8 mouse cellular contexts compared by ENCODE assay signal in the genomic region with DNA sequence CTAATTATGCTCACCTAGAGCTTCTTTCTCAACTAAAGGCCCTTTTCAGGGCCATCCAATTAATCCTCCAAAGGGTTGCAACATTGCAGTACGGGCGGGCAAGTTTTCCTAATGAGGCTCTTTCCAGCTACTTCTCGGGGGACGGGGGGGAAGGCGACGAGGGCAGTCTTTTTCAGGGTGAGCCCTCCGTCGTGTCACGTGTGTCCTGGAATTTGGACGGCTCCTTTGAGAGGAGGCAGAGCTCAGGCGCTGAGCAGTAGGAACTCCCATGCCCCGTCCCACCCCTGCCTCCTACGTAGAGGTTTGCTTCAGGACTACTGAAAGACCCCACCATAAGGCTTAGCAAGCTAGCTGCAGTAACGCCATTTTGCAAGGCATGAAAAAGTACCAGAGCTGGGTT. TPM values are rescaled to one million over a fixed set of nuclear protein-coding genes. Genes with fewer than 3 reads are reported as not detected.
DNase-seq lines count a peak whose midpoint lies in the region; ATAC-seq and TF ChIP-seq lines count a peak whose summit lies in the region.
"Not testable (repeated sequence)": the region's sequence is repeated elsewhere in the genome, so short reads cannot be mapped to it uniquely, and the experiment has no call there.
"Had no signal": no experiment of that assay in that cellular context is flagged by ENCODE, and none has a peak within 500 bp of the region (broad histone marks: within the 10 kb centered on the region; RNA-seq: fewer than 3 reads in every experiment).

No protein-coding gene starts in this region.

- not testable (repeated sequence) for TF ChIP-seq EP300 in heart, postnatal 0 days (IDR thresholded peaks at IDR 0.05; ENCODE audit: low read depth); liver, embryonic 14.5 days (IDR thresholded peaks at IDR 0.05; ENCODE audit: low read depth)

- H3K9me3 ChIP-seq in embryonic facial prominence, embryonic 10.5 days; forebrain, embryonic 14.5 days (replicated peaks; ENCODE audit: control insufficient read depth, low read length); heart, postnatal 0 days (replicated peaks; ENCODE audit: control insufficient read depth, low read length); kidney, embryonic 14.5 days (ENCODE audit: control insufficient read depth, low read length); liver, embryonic 14.5 days (ENCODE audit: control insufficient read depth, low read length); midbrain, embryonic 12.5 days: not testable (repeated sequence)

- not testable (repeated sequence) for TF ChIP-seq CTCF in heart, postnatal 0 days (IDR thresholded peaks at IDR 0.05; ENCODE audit: low read depth); liver, embryonic 14.5 days (IDR thresholded peaks at IDR 0.05; ENCODE audit: low read depth); spleen, adult 2 months (IDR thresholded peaks at IDR 0.05; ENCODE audit: extremely low read depth, insufficient read depth, insufficient read length, insufficient replicate concordance)

- TF ChIP-seq POLR2A in spleen, adult 2 months (IDR thresholded peaks at IDR 0.05; ENCODE audit: low read depth, low read length) = not testable (repeated sequence)

- not testable (repeated sequence) for H3K4me1 ChIP-seq in embryonic facial prominence, embryonic 10.5 days; forebrain, embryonic 14.5 days (ENCODE audit: control insufficient read depth, insufficient read depth, low read length); heart, postnatal 0 days (ENCODE audit: control insufficient read depth, insufficient read depth); kidney, embryonic 14.5 days (ENCODE audit: control insufficient read depth, insufficient read depth, low read length); liver, embryonic 14.5 days (replicated peaks; ENCODE audit: control insufficient read depth in 2 of 2, insufficient read depth in 2 of 2, low read length in 1 of 2); midbrain, embryonic 12.5 days; spleen, adult 2 months (ENCODE audit: control insufficient read depth, insufficient read depth, insufficient read length)

- peak overlapping the region; percentile 45 for H3K4me3 ChIP-seq in embryonic facial prominence, embryonic 10.5 days
- 0 out of 2 replicates have a peak overlapping the region, but pooled peaks have one; percentile 19 for H3K4me3 ChIP-seq in forebrain, embryonic 14.5 days (ENCODE audit: low read depth, low read length)
- H3K4me3 ChIP-seq in heart, postnatal 0 days (ENCODE audit: low read depth, low read length); spleen, adult 2 months (ENCODE audit: extremely low read depth, insufficient read depth, insufficient read length): not testable (repeated sequence)
- H3K4me3 ChIP-seq in kidney, embryonic 14.5 days (ENCODE audit: low read length) = peak overlapping the region; percentile 16; the same call in 1 of the 2 replicates
- H3K4me3 ChIP-seq in liver, embryonic 14.5 days (ENCODE audit: insufficient read depth in 1 of 2, low read depth in 2 of 2, low read length in 2 of 2) = peak overlapping the region in 1 of 2 experiments; percentile 40; a peak in 1 of 4 replicates
- H3K4me3 ChIP-seq in midbrain, embryonic 12.5 days = peak overlapping the region; percentile 21; the same call in 1 of the 2 replicates

- H3K9ac ChIP-seq in forebrain, embryonic 14.5 days (ENCODE audit: low read length); heart, postnatal 0 days (replicated peaks; ENCODE audit: low read depth, low read length); midbrain, embryonic 12.5 days (replicated peaks): not testable (repeated sequence)
- peak overlapping the region; percentile 28; the same call in 1 of the 2 replicates for H3K9ac ChIP-seq in kidney, embryonic 14.5 days (ENCODE audit: low read depth, low read length)
- H3K9ac ChIP-seq in liver, embryonic 14.5 days (replicated peaks) = peak overlapping the region; percentile 50; the same call in 1 of the 2 replicates

- peak overlapping the region; percentile 69 for H3K27ac ChIP-seq in embryonic facial prominence, embryonic 10.5 days (replicated peaks)
- not testable (repeated sequence) for H3K27ac ChIP-seq in forebrain, embryonic 14.5 days (ENCODE audit: low read depth, low read length); kidney, embryonic 14.5 days (ENCODE audit: low read depth, low read length); midbrain, embryonic 12.5 days (replicated peaks)
- H3K27ac ChIP-seq in heart, postnatal 0 days (ENCODE audit: low read depth) = peak overlapping the region; percentile 25; the same call in 1 of the 2 replicates
- H3K27ac ChIP-seq in liver, embryonic 14.5 days = peak overlapping the region; percentile 72
- H3K27ac ChIP-seq in spleen, adult 2 months (ENCODE audit: insufficient read depth, low read length) = peak overlapping the region; percentile 46

- DNase-seq in embryonic facial prominence, embryonic 10.5 days (ENCODE audit: low spot score); forebrain, embryonic 14.5 days (ENCODE audit: low spot score); heart, postnatal 0 days (ENCODE audit: low spot score); liver, embryonic 14.5 days (ENCODE audit: low read depth in 3 of 3, low spot score in 3 of 3); spleen, adult 2 months (ENCODE audit: low read depth in 1 of 2, low spot score in 2 of 2): not testable (repeated sequence)

- H3K27me3 ChIP-seq in embryonic facial prominence, embryonic 10.5 days (replicated peaks; ENCODE audit: low read depth, poor library complexity, severe bottlenecking); forebrain, embryonic 14.5 days (replicated peaks; ENCODE audit: control insufficient read depth, insufficient read depth, low read length); heart, postnatal 0 days (ENCODE audit: control insufficient read depth, insufficient read depth, low read length); kidney, embryonic 14.5 days (ENCODE audit: control insufficient read depth, insufficient read depth, low read length); liver, embryonic 14.5 days (ENCODE audit: control insufficient read depth, insufficient read depth, low read length); midbrain, embryonic 12.5 days; spleen, adult 2 months (ENCODE audit: control insufficient read depth, insufficient read depth, low read length): not testable (repeated sequence)

- H3K36me3 ChIP-seq in embryonic facial prominence, embryonic 10.5 days (replicated peaks); forebrain, embryonic 14.5 days (ENCODE audit: control insufficient read depth, insufficient read depth, low read length); heart, postnatal 0 days (replicated peaks; ENCODE audit: control insufficient read depth, insufficient read depth, low read length); kidney, embryonic 14.5 days (ENCODE audit: control insufficient read depth, insufficient read depth, low read length); liver, embryonic 14.5 days (replicated peaks; ENCODE audit: control insufficient read depth, insufficient read depth, low read depth); midbrain, embryonic 12.5 days; spleen, adult 2 months (ENCODE audit: control insufficient read depth, insufficient read depth, low read length): not testable (repeated sequence)

- peak overlapping the region; percentile 40 for H3K4me2 ChIP-seq in forebrain, embryonic 14.5 days (ENCODE audit: low read length)
- not testable (repeated sequence) for H3K4me2 ChIP-seq in heart, postnatal 0 days (ENCODE audit: low read depth, low read length); kidney, embryonic 14.5 days (replicated peaks; ENCODE audit: low read depth, low read length)
- H3K4me2 ChIP-seq in liver, embryonic 14.5 days (ENCODE audit: low read depth) = peak overlapping the region; percentile 38
- peak overlapping the region; percentile 42 for H3K4me2 ChIP-seq in midbrain, embryonic 12.5 days (replicated peaks)

- WGBS in embryonic facial prominence, embryonic 10.5 days = 1% methylated on average over 14 of the region's 14 CpGs
- 0% methylated on average over 10 of the region's 14 CpGs for WGBS in forebrain, embryonic 14.5 days
- WGBS in heart, postnatal 0 days = 0% methylated on average over 12 of the region's 14 CpGs
- WGBS in kidney, embryonic 14.5 days = 1% methylated on average over 10 of the region's 14 CpGs
- under 1% methylated on average over 12 of the region's 14 CpGs for WGBS in liver, embryonic 14.5 days (ENCODE audit: insufficient replicate concordance)
- 0% methylated on average over 14 of the region's 14 CpGs for WGBS in midbrain, embryonic 12.5 days
- 0% methylated on average over 14 of the region's 14 CpGs for WGBS in spleen, adult 2 months

- ATAC-seq in forebrain, embryonic 14.5 days = peak; percentile 40
- peak; percentile 42 for ATAC-seq in heart, postnatal 0 days (ENCODE audit: insufficient read depth, low read depth)
- ATAC-seq in kidney, embryonic 14.5 days (ENCODE audit: low FRiP score, low TSS enrichment) = peak; percentile 62
- peak; percentile 57 for ATAC-seq in liver, embryonic 14.5 days (ENCODE audit: insufficient read depth)
- ATAC-seq in midbrain, embryonic 12.5 days (ENCODE audit: low FRiP score, low read depth) = peak; percentile 51

RNA-seq across cellular contexts. Expression of a gene that starts 0.5 kb away (rescaled TPM):
- polyA plus RNA-seq in embryonic facial prominence, embryonic 10.5 days (2016; fragmentation: Nextera tagmentation; extraction: Ambion mirVana) = not detected in 2 replicates
- not detected in 2 replicates for polyA plus RNA-seq in forebrain, embryonic 14.5 days (2014; fragmentation: Nextera tagmentation; extraction: Ambion mirVana)
- 1.1 and 2.7 TPM in 2 replicates for total RNA-seq in heart, postnatal 0 days (2014; rRNA removed; ENCODE audit: low replicate concordance)
- polyA plus RNA-seq in heart, postnatal 0 days (2015; fragmentation: Nextera tagmentation; extraction: Ambion mirVana) = not detected in 2 replicates
- not detected in 2 replicates for polyA plus RNA-seq in kidney, embryonic 14.5 days (2014; fragmentation: Nextera tagmentation; extraction: Ambion mirVana)
- not detected in 2 replicates for polyA plus RNA-seq in liver, embryonic 14.5 days (2012; rRNA removed)
- not detected in 2 replicates for polyA plus RNA-seq in liver, embryonic 14.5 days (2014; fragmentation: Nextera tagmentation; extraction: Ambion mirVana)
- not detected in 2 replicates for polyA plus RNA-seq in midbrain, embryonic 12.5 days (2016; fragmentation: Nextera tagmentation; extraction: Ambion mirVana)
- polyA plus RNA-seq in spleen, adult 2 months (2012; rRNA removed) = not detected in 2 replicates

RNA-seq across cellular contexts. Expression of a gene that starts 1.8 kb away (rescaled TPM):
- not detected in 2 replicates for polyA plus RNA-seq in embryonic facial prominence, embryonic 10.5 days (2016; fragmentation: Nextera tagmentation; extraction: Ambion mirVana)
- polyA plus RNA-seq in forebrain, embryonic 14.5 days (2014; fragmentation: Nextera tagmentation; extraction: Ambion mirVana) = not detected in 2 replicates
- total RNA-seq in heart, postnatal 0 days (2014; rRNA removed; ENCODE audit: low replicate concordance) = not detected in 2 replicates
- not detected in 2 replicates for polyA plus RNA-seq in heart, postnatal 0 days (2015; fragmentation: Nextera tagmentation; extraction: Ambion mirVana)
- 2.5 TPM in 1 of 2 replicates, not detected in the other for polyA plus RNA-seq in kidney, embryonic 14.5 days (2014; fragmentation: Nextera tagmentation; extraction: Ambion mirVana)
- 0.24 TPM in 1 of 2 replicates, not detected in the other for polyA plus RNA-seq in liver, embryonic 14.5 days (2012; rRNA removed)
- 3.4 TPM in 1 of 2 replicates, not detected in the other for polyA plus RNA-seq in liver, embryonic 14.5 days (2014; fragmentation: Nextera tagmentation; extraction: Ambion mirVana)
- not detected in 2 replicates for polyA plus RNA-seq in midbrain, embryonic 12.5 days (2016; fragmentation: Nextera tagmentation; extraction: Ambion mirVana)
- polyA plus RNA-seq in spleen, adult 2 months (2012; rRNA removed) = not detected in 2 replicates
- total RNA-seq: ES-E14 had no signal

RNA-seq across cellular contexts. Expression of a gene that starts 2.1 kb away (rescaled TPM):
- polyA plus RNA-seq in embryonic facial prominence, embryonic 10.5 days (2016; fragmentation: Nextera tagmentation; extraction: Ambion mirVana) = 21.7 and 23.9 TPM in 2 replicates
- 9.2 and 17.1 TPM in 2 replicates for polyA plus RNA-seq in forebrain, embryonic 14.5 days (2014; fragmentation: Nextera tagmentation; extraction: Ambion mirVana)
- total RNA-seq in heart, postnatal 0 days (2014; rRNA removed; ENCODE audit: low replicate concordance) = 1,204 and 1,722 TPM in 2 replicates
- polyA plus RNA-seq in heart, postnatal 0 days (2015; fragmentation: Nextera tagmentation; extraction: Ambion mirVana) = 5.6 and 6.3 TPM in 2 replicates
- polyA plus RNA-seq in kidney, embryonic 14.5 days (2014; fragmentation: Nextera tagmentation; extraction: Ambion mirVana) = 25.4 and 40.2 TPM in 2 replicates
- 13.1 and 13.4 TPM in 2 replicates for polyA plus RNA-seq in liver, embryonic 14.5 days (2012; rRNA removed)
- 16.9 and 21.6 TPM in 2 replicates for polyA plus RNA-seq in liver, embryonic 14.5 days (2014; fragmentation: Nextera tagmentation; extraction: Ambion mirVana)
- polyA plus RNA-seq in midbrain, embryonic 12.5 days (2016; fragmentation: Nextera tagmentation; extraction: Ambion mirVana) = 18.5 and 23.3 TPM in 2 replicates
- polyA plus RNA-seq in spleen, adult 2 months (2012; rRNA removed) = 32.5 and 59.8 TPM in 2 replicates

RNA-seq across cellular contexts. Expression of a gene that starts 19.9 kb away (rescaled TPM):
- 9.3 and 10.5 TPM in 2 replicates for polyA plus RNA-seq in embryonic facial prominence, embryonic 10.5 days (2016; fragmentation: Nextera tagmentation; extraction: Ambion mirVana)
- polyA plus RNA-seq in forebrain, embryonic 14.5 days (2014; fragmentation: Nextera tagmentation; extraction: Ambion mirVana) = 4.6 and 16.7 TPM in 2 replicates
- 3,661 and 3,822 TPM in 2 replicates for total RNA-seq in heart, postnatal 0 days (2014; rRNA removed; ENCODE audit: low replicate concordance)
- 2.0 and 2.4 TPM in 2 replicates for polyA plus RNA-seq in heart, postnatal 0 days (2015; fragmentation: Nextera tagmentation; extraction: Ambion mirVana)
- 23.1 and 41.1 TPM in 2 replicates for polyA plus RNA-seq in kidney, embryonic 14.5 days (2014; fragmentation: Nextera tagmentation; extraction: Ambion mirVana)
- polyA plus RNA-seq in liver, embryonic 14.5 days (2012; rRNA removed) = 37.4 and 50.3 TPM in 2 replicates
- 33.6 and 35.5 TPM in 2 replicates for polyA plus RNA-seq in liver, embryonic 14.5 days (2014; fragmentation: Nextera tagmentation; extraction: Ambion mirVana)
- polyA plus RNA-seq in midbrain, embryonic 12.5 days (2016; fragmentation: Nextera tagmentation; extraction: Ambion mirVana) = 11.5 and 17.5 TPM in 2 replicates
- 61.9 and 76.0 TPM in 2 replicates for polyA plus RNA-seq in spleen, adult 2 months (2012; rRNA removed)

RNA-seq across cellular contexts. Expression of a gene that starts 21.2 kb away (rescaled TPM):
- 6,093 and 6,114 TPM in 2 replicates for polyA plus RNA-seq in embryonic facial prominence, embryonic 10.5 days (2016; fragmentation: Nextera tagmentation; extraction: Ambion mirVana)
- polyA plus RNA-seq in forebrain, embryonic 14.5 days (2014; fragmentation: Nextera tagmentation; extraction: Ambion mirVana) = 2,010 and 3,186 TPM in 2 replicates
- 1,615 and 1,927 TPM in 2 replicates for total RNA-seq in heart, postnatal 0 days (2014; rRNA removed; ENCODE audit: low replicate concordance)
- 664 and 726 TPM in 2 replicates for polyA plus RNA-seq in heart, postnatal 0 days (2015; fragmentation: Nextera tagmentation; extraction: Ambion mirVana)
- 4,540 and 6,439 TPM in 2 replicates for polyA plus RNA-seq in kidney, embryonic 14.5 days (2014; fragmentation: Nextera tagmentation; extraction: Ambion mirVana)
- 88.3 and 95.9 TPM in 2 replicates for polyA plus RNA-seq in liver, embryonic 14.5 days (2012; rRNA removed)
- 6,830 and 6,963 TPM in 2 replicates for polyA plus RNA-seq in liver, embryonic 14.5 days (2014; fragmentation: Nextera tagmentation; extraction: Ambion mirVana)
- polyA plus RNA-seq in midbrain, embryonic 12.5 days (2016; fragmentation: Nextera tagmentation; extraction: Ambion mirVana) = 4,827 and 5,103 TPM in 2 replicates
- 366 and 1,278 TPM in 2 replicates for polyA plus RNA-seq in spleen, adult 2 months (2012; rRNA removed)
